Mouse (Mus musculus) CH12.LX (cell line): ENCODE measurements around the gene Fut1. TPM values are rescaled to one million over a fixed set of nuclear protein-coding genes. Genes with fewer than 3 reads are reported as not detected.
A peak's percentile ranks its signal among the peaks of the same experiment; 100 is the strongest.

Experiments used
- DNase-seq: peaks from one replicate; pipeline ENCODE4 v3.0.0-alpha.2; 2013; ENCODE audit errors: extremely low read depth
- H3K27ac ChIP-seq: 2 replicates; pipeline ENCODE4 v1.5.1; 2012; ENCODE audit warnings: low read depth, mild to moderate bottlenecking, control low read depth, moderate library complexity; ENCODE audit not compliant: insufficient read depth
- H3K27me3 ChIP-seq: replicated peaks from 2 replicates; pipeline ENCODE3; 2012; ENCODE audit warnings: inconsistent platforms
- H3K36me3 ChIP-seq, 2 experiments: replicated peaks in 1 of 2; 2 replicates each; pipeline versions ENCODE3 to v1.6.1; 2012; ENCODE audit warnings: inconsistent platforms in 1 of 2, low read length in 1 of 2, mild to moderate bottlenecking in 1 of 2, mixed read lengths in 1 of 2, moderate library complexity in 1 of 2; ENCODE audit not compliant: control insufficient read depth in 1 of 2, insufficient read depth in 1 of 2
- H3K4me1 ChIP-seq, 2 experiments: 2 replicates each; pipeline ENCODE4 v1.6.1; 2012; ENCODE audit warnings: inconsistent platforms in 1 of 2, moderate library complexity in 1 of 2; ENCODE audit not compliant: insufficient read depth in 2 of 2, control insufficient read depth in 1 of 2
- H3K4me2 ChIP-seq: 2 replicates; pipeline ENCODE4 v1.6.1; 2012; ENCODE audit warnings: low read depth, mild to moderate bottlenecking, control low read depth; ENCODE audit not compliant: poor library complexity, insufficient read depth, severe bottlenecking
- H3K4me3 ChIP-seq, 3 experiments: fragments of 150-350 bp in 1 of 3; sonication (generic) in 1 of 3; replicated peaks in 1 of 3; 2 replicates each; pipeline versions ENCODE3 to v1.5.1; 2011 to 2012; ENCODE audit warnings: low read depth in 2 of 3, low read length in 2 of 3, mild to moderate bottlenecking in 2 of 3, moderate library complexity in 2 of 3, control low read depth in 1 of 3, improper control_type of control experiment in 1 of 3, inconsistent platforms in 1 of 3, mixed read lengths in 1 of 3; ENCODE audit not compliant: poor library complexity in 1 of 3
- H3K79me2 ChIP-seq: replicated peaks from 2 replicates; pipeline ENCODE4 v1.6.1; 2012; ENCODE audit warnings: mild to moderate bottlenecking, moderate library complexity; ENCODE audit not compliant: control insufficient read depth, poor library complexity, insufficient read depth, severe bottlenecking; ENCODE audit errors: extremely low read depth
- H3K9ac ChIP-seq: 2 replicates; pipeline ENCODE4 v1.6.1; 2012; ENCODE audit warnings: low read depth, mild to moderate bottlenecking, control low read depth, moderate library complexity; ENCODE audit not compliant: insufficient read depth
- H3K9me3 ChIP-seq: replicated peaks from 2 replicates; pipeline ENCODE3; 2012; ENCODE audit warnings: low read length, inconsistent platforms, mixed read lengths
- BHLHE40 ChIP-seq: IDR thresholded peaks from 2 replicates; pipeline ENCODE4 v1.6.1; 2011; ENCODE audit warnings: mild to moderate bottlenecking, low read depth, low read length, improper control_type of control experiment
- CHD1 ChIP-seq: IDR thresholded peaks from 2 replicates; pipeline ENCODE4 v1.6.1; 2012; ENCODE audit warnings: low read depth, low read length, improper control_type of control experiment, inconsistent platforms
- CHD2 ChIP-seq: IDR thresholded peaks from 2 replicates; pipeline ENCODE4 v1.6.1; 2011; ENCODE audit warnings: low read length, improper control_type of control experiment
- EP300 ChIP-seq: IDR thresholded peaks from 2 replicates; pipeline ENCODE4 v1.6.1; 2011; ENCODE audit warnings: low read length, improper control_type of control experiment
- ETS1 ChIP-seq: conservative IDR thresholded peaks from 2 replicates; pipeline ENCODE4 v1.6.1; 2012; ENCODE audit warnings: low read depth, mild to moderate bottlenecking, inconsistent platforms, low read length, improper control_type of control experiment, moderate library complexity
- HCFC1 ChIP-seq: IDR thresholded peaks from 2 replicates; pipeline ENCODE4 v1.6.1; 2012; ENCODE audit warnings: low read depth, mild to moderate bottlenecking, inconsistent platforms, low read length, improper control_type of control experiment
- KAT2A ChIP-seq: IDR thresholded peaks from 2 replicates; pipeline ENCODE4 v1.6.1; 2012; ENCODE audit warnings: low read length, improper control_type of control experiment, inconsistent platforms; ENCODE audit not compliant: insufficient replicate concordance
- MAX ChIP-seq: IDR thresholded peaks from 2 replicates; pipeline ENCODE4 v1.6.1; 2011; ENCODE audit warnings: low read length, improper control_type of control experiment
- MAZ ChIP-seq: IDR thresholded peaks from 2 replicates; pipeline ENCODE4 v1.6.1; 2012; ENCODE audit warnings: low read depth, mild to moderate bottlenecking, inconsistent platforms, low read length, improper control_type of control experiment, moderate library complexity
- MEF2A ChIP-seq: IDR thresholded peaks from 2 replicates; pipeline ENCODE4 v1.6.1; 2014; ENCODE audit warnings: low read depth, mild to moderate bottlenecking, inconsistent platforms, low read length, improper control_type of control experiment, borderline replicate concordance
- MXI1 ChIP-seq: IDR thresholded peaks from 2 replicates; pipeline ENCODE4 v1.6.1; 2011; ENCODE audit warnings: mild to moderate bottlenecking, low read depth, low read length, improper control_type of control experiment
- MYC ChIP-seq: IDR thresholded peaks from 2 replicates; pipeline ENCODE4 v1.6.1; 2011; ENCODE audit warnings: low read depth, mild to moderate bottlenecking, improper control_type of control experiment, low read length
- NELFE ChIP-seq: IDR thresholded peaks from 2 replicates; pipeline ENCODE4 v1.6.1; 2011; ENCODE audit warnings: low read depth, low read length, improper control_type of control experiment
- NRF1 ChIP-seq: IDR thresholded peaks from 2 replicates; pipeline ENCODE4 v1.6.1; 2014; ENCODE audit warnings: low read depth, mild to moderate bottlenecking, inconsistent platforms, low read length, improper control_type of control experiment, moderate library complexity
- PAX5 ChIP-seq: IDR thresholded peaks from 2 replicates; pipeline ENCODE4 v1.6.1; 2012; ENCODE audit warnings: low read length, inconsistent platforms, mixed read lengths
- POLR2A ChIP-seq: IDR thresholded peaks from 2 replicates; pipeline ENCODE4 v1.6.1; 2011; ENCODE audit warnings: low read depth, mild to moderate bottlenecking, improper control_type of control experiment, low read length
- ZC3H11A ChIP-seq: IDR thresholded peaks from 2 replicates; pipeline ENCODE4 v1.6.1; 2012; ENCODE audit warnings: low read depth, mild to moderate bottlenecking, inconsistent platforms, low read length, improper control_type of control experiment
- ZMIZ1 ChIP-seq: IDR thresholded peaks from 2 replicates; pipeline ENCODE4 v1.6.1; 2012; ENCODE audit warnings: low read depth, mild to moderate bottlenecking, inconsistent platforms, low read length, improper control_type of control experiment
- dilution Hi-C: fragments of 300-500 bp; cut with MboI; formaldehyde crosslinking; loops from 2 replicates; pipeline ENCODE4 v1.14.3; 2020; ENCODE audit warnings: low sequenced_read_pairs; ENCODE audit not compliant: extremely low pct_unique_long_range_greater_than_20kb, extremely low pct_ligation_motif_present
- in situ Hi-C: fragments of 300-500 bp; cut with MboI; formaldehyde crosslinking; loops from 3 replicates; pipeline ENCODE4 v1.14.3; 2019; ENCODE audit warnings: low sequenced_read_pairs, low pct_ligation_motif_present, low pct_unique_long_range_greater_than_20kb, mixed read lengths
- polyA plus RNA-seq: library from polyadenylated mRNA; unstranded; fragments of >175 nt; gene quantifications from 2 replicates; pipeline ENCODE4 v1.2.1, GENCODE M21; 2012; ENCODE audit warnings: low read depth; ENCODE audit not compliant: insufficient read length
- total RNA-seq, 2 experiments: library from RNA; depleted of rRNA; stranded (reverse); fragments of 300-350 nt in 1 of 2; fragments of >200 nt in 1 of 2; gene quantifications; 2 replicates each; pipeline ENCODE4 v1.2.3; 2012 to 2014

Fut1 gene
- total and polyA plus RNA-seq, 3 experiments = 2.4 to 6.4 (median 2.5) TPM

GRCm38 (mm10) chr7:45643441-45644178 is 26.5 kb downstream of the Fut1 start:
- Histone ChIP-seq H3K4me1 (peaks cover 33 to 89% of the 10 kb centered on the region in 2 experiments), H3K36me3 (peaks cover 0 to 4% of the 10 kb centered on the region in 2 experiments), H3K4me3 (peak overlapping the region in 2 of 3 experiments; percentile 16 to 35), H3K27ac (no peak overlapping the region), H3K4me2 (peak overlapping the region; percentile 13), H3K79me2 (no peaks in the 10 kb centered on the region), H3K27me3 (no peaks in the 10 kb centered on the region), H3K9ac (no peak overlapping the region), H3K9me3 (no peaks in the 10 kb centered on the region)
- in situ Hi-C loops = no loop called here
- DNase-seq = peak; percentile 87
- TF ChIP-seq BHLHE40 (no peak), NRF1 (peak; percentile 93), POLR2A (0 out of 2 replicates have a peak, but pooled peaks have one; percentile 49)
- TF ChIP-seq, all 38 proteins: peak for 2
- dilution Hi-C loops = no loop called here

GRCm38 (mm10) chr7:45644183-45644582 is 27.1 kb downstream of the Fut1 start:
- dilution Hi-C loops (no loop called here), in situ Hi-C loops (no loop called here)
- Histone ChIP-seq H3K4me3 (no peak overlapping the region), H3K36me3 (peaks cover 0 to under 1% of the 10 kb centered on the region in 2 experiments), H3K9me3 (no peaks in the 10 kb centered on the region), H3K9ac (no peak overlapping the region), H3K27ac (no peak overlapping the region), H3K79me2 (no peaks in the 10 kb centered on the region), H3K4me2 (no peak overlapping the region), H3K27me3 (no peaks in the 10 kb centered on the region), H3K4me1 (peaks cover 33 to 84% of the 10 kb centered on the region in 2 experiments)
- no peak for DNase-seq
- TF ChIP-seq KAT2A (no peak), ETS1 (no peak), NELFE (no peak), MYC (no peak), CHD2 (no peak), PAX5 (no peak), ZC3H11A (no peak), CHD1 (no peak)

- peak; percentile 33 for DNase-seq
- TF ChIP-seq MEF2A (peak; percentile 59; the same call in 1 of the 2 replicates), MXI1 (0 out of 2 replicates have a peak, but pooled peaks have one; percentile 32), PAX5 (no peak), CHD1 (0 out of 2 replicates have a peak, but pooled peaks have one; percentile 61), HCFC1 (no peak), MAZ (0 out of 2 replicates have a peak, but pooled peaks have one; percentile 56), EP300 (0 out of 2 replicates have a peak, but pooled peaks have one; percentile 29), MAX (peak; percentile 17; the same call in 1 of the 2 replicates), ZMIZ1 (0 out of 2 replicates have a peak, but pooled peaks have one; percentile 32)
- Histone ChIP-seq H3K4me2 (peak overlapping the region; percentile 24), H3K4me1 (peaks cover 33 to 75% of the 10 kb centered on the region in 2 experiments), H3K9ac (peak overlapping the region; percentile 30; the same call in 1 of the 2 replicates), H3K27ac (peak overlapping the region; percentile 39; the same call in 1 of the 2 replicates), H3K9me3 (no peaks in the 10 kb centered on the region), H3K27me3 (no peaks in the 10 kb centered on the region), H3K79me2 (no peaks in the 10 kb centered on the region), H3K4me3 (no peak overlapping the region), H3K36me3 (no peaks in the 10 kb centered on the region)
- in situ Hi-C loops = no loop called here
- dilution Hi-C loops = no loop called here
Observed at GRCm38 (mm10) chr7:45644872-45645590, 27.9 kb downstream of the Fut1 start.
